Mouse (Mus musculus) cerebellum, adult (tissue): ENCODE results near the gene Lin52.

Experiments used
- ATAC-seq: cut with Nextera tagmentation; 2 replicates; pipeline ENCODE4 v1.9.2; 2017; ENCODE audit warnings: mild to moderate bottlenecking, moderate library complexity, mixed read lengths; ENCODE audit not compliant: insufficient number of reproducible peaks, low FRiP score, low TSS enrichment

Lin52 gene

GRCm38 (mm10) chr12:84578440-84578770 is 127.2 kb downstream of the Lin52 start:
- no peak for ATAC-seq

- ATAC-seq, result no peak
Observed at GRCm38 (mm10) chr12:84581285-84581684, 130.1 kb downstream of the Lin52 start.

GRCm38 (mm10) chr12:84589825-84590761 is 138.9 kb downstream of the Lin52 start:
- peak; percentile 68; the same call in 1 of the 2 replicates for ATAC-seq
